Mouse (Mus musculus) kidney, postnatal 0 days (tissue): ENCODE data around the gene Bad. TPM values are rescaled to one million over a fixed set of nuclear protein-coding genes. Genes with fewer than 3 reads are reported as not detected.

Experiments
- ATAC-seq: fragments of 200-750 bp; cut with Nextera tagmentation; replicated peaks from 2 replicates; pipeline ENCODE4 v1.8.0; 2017; ENCODE audit warnings: low read depth, moderate number of reproducible peaks, moderate TSS enrichment, moderate library complexity; ENCODE audit not compliant: low FRiP score
- DNase-seq: peaks from one replicate; pipeline ENCODE4 v3.0.0-alpha.2; 2016; ENCODE audit warnings: low spot score
- H3K27ac ChIP-seq: fragments of 300-500 bp; sonication (generic); 2 replicates; pipeline ENCODE4 v1.5.1; 2014; ENCODE audit warnings: mild to moderate bottlenecking
- H3K27me3 ChIP-seq: fragments of 300-500 bp; sonication (generic); 2 replicates; pipeline ENCODE4 v1.6.1; 2014; ENCODE audit warnings: low read length, mixed read lengths; ENCODE audit not compliant: insufficient read depth
- H3K36me3 ChIP-seq: fragments of 300-500 bp; sonication (generic); 2 replicates; pipeline ENCODE4 v1.6.1; 2014; ENCODE audit warnings: low read length, mixed read lengths; ENCODE audit not compliant: insufficient read depth
- H3K4me1 ChIP-seq: fragments of 300-500 bp; sonication (generic); replicated peaks from 2 replicates; pipeline ENCODE4 v1.6.1; 2014; ENCODE audit warnings: antibody characterized with exemption, low read length, mixed read lengths; ENCODE audit not compliant: insufficient read depth
- H3K4me2 ChIP-seq: fragments of 300-500 bp; sonication (generic); 2 replicates; pipeline ENCODE4 v1.6.1; 2014; ENCODE audit warnings: mild to moderate bottlenecking, low read length, moderate library complexity, mixed read lengths
- H3K4me3 ChIP-seq: fragments of 300-500 bp; sonication (generic); replicated peaks from 2 replicates; pipeline ENCODE4 v1.5.1; 2014; ENCODE audit warnings: low read depth, low read length
- H3K9ac ChIP-seq: fragments of 300-500 bp; sonication (generic); 2 replicates; pipeline ENCODE4 v1.6.1; 2014; ENCODE audit warnings: low read depth, low read length
- H3K9me3 ChIP-seq: fragments of 300-500 bp; sonication (generic); replicated peaks from 2 replicates; pipeline ENCODE4 v1.6.1; 2016; ENCODE audit warnings: low read length, inconsistent platforms, mixed read lengths
- CTCF ChIP-seq: IDR thresholded peaks from 2 replicates; pipeline ENCODE4 v1.5.1; 2016; ENCODE audit warnings: antibody characterized with exemption, low read depth, mild to moderate bottlenecking, moderate library complexity
- WGBS: fragments of 180-500 bp; shearing (Covaris S2); extraction: QIAGEN DNeasy Blood & Tissue Kit; methylation state at CpG from one replicate; pipeline ENCODE4 v1.1.7; 2014; 5-methylcytosine and 5-hydroxymethylcytosine counted together
- polyA plus RNA-seq: library from polyadenylated mRNA; unstranded; fragments of >200 nt; fragmentation: Nextera tagmentation; extraction: Ambion mirVana; gene quantifications from 2 replicates; pipeline ENCODE4 v1.2.1, GENCODE M21; 2015

Bad gene
- polyA plus RNA-seq, 1 experiment from 2014 or later = 75.8 TPM

DNA sequence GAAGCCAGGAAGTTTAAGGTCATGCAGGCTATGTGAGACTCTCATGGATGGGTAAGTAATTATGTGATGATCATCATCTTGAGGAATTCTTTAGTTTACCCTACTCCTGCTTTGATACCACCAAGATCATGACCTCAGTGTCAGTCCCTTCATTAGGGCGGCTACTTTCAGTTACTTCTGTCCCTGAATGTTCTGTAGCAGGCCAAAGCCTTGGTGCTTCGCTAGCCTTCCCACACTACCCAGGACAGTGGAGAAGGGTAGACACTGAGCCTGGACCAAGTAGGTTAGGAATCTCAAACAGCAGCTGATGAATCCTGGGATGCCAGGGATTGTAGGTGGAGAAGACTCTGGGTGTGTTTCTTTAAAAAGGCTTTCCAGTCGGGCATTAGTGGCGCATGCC, 39.8 kb downstream of the Bad start:
- no peak overlapping the region for H3K4me3 ChIP-seq
- peaks cover 20% of the 10 kb centered on the region for H3K4me1 ChIP-seq

GRCm38 (mm10) chr19:6983621-6984020, 42.0 kb downstream of the Bad start:
- no peak for TF ChIP-seq CTCF
- Histone ChIP-seq H3K9ac (no peak overlapping the region), H3K27me3 (no peaks in the 10 kb centered on the region), H3K4me2 (no peak overlapping the region), H3K36me3 (peaks cover 18% of the 10 kb centered on the region; the same call in 1 of the 2 replicates), H3K9me3 (no peaks in the 10 kb centered on the region), H3K4me3 (no peak overlapping the region), H3K4me1 (peaks cover 18% of the 10 kb centered on the region), H3K27ac (no peak overlapping the region)
- ATAC-seq (no peak), DNase-seq (no peak)
- WGBS = 93% methylated on average over 5 of the region's 5 CpGs

More for the DNA sequence above, 39.8 kb downstream of the Bad start:
- no peaks in the 10 kb centered on the region for H3K27me3 ChIP-seq
- DNase-seq (no peak), ATAC-seq (no peak)
- H3K9me3 ChIP-seq = no peaks in the 10 kb centered on the region
- TF ChIP-seq CTCF = no peak
- no peak overlapping the region for H3K27ac ChIP-seq
- no peak overlapping the region for H3K9ac ChIP-seq
- WGBS = 92% methylated on average over 4 of the region's 4 CpGs
- H3K4me2 ChIP-seq = peak overlapping the region; percentile 67; the same call in 1 of the 2 replicates
- peaks cover 32% of the 10 kb centered on the region; the same call in 1 of the 2 replicates for H3K36me3 ChIP-seq

GRCm38 (mm10) chr19:6985300-6985699, 43.6 kb downstream of the Bad start:
- WGBS = 90% methylated on average over 19 of the region's 19 CpGs
- no peak for DNase-seq

DNA sequence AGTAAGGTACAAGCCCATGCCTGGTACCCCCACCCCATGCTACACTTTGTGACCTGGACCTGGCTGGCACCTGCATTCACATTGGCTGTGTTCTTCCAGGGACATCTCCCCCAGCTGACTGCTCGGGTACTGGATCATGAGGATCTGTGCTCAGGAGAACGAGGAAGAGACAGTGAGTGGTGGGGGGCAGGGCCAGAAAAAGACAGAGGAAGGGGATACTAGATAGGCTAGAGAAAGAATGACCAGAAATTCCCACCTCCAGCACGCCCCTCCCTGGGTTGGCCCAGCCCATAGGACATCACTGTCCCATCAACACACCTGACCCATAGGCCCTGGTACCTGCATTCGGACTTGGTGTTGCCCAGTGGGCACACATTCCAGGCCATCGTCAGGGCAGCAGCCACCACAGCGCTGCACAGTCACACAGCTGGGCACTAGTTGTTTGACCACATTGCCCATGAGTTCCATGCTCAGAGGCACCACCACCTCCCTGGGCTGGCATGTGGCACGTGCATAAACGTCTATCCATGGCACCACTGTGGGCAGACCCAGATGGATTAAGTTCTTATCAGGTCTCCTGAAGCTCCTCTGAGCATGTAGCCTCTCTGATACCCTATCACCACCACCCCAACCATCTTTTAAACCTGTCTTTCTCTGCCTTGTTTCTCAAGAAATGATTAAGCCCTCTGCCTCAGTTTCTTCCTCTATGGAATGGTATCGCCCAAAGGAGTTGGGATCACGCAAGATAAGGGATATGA, 44.5 kb downstream of the Bad start:
- Histone ChIP-seq H3K4me2 (peak overlapping the region; percentile 87), H3K27me3 (no peaks in the 10 kb centered on the region), H3K4me1 (peaks cover 12% of the 10 kb centered on the region), H3K9ac (peak overlapping the region; percentile 86; the same call in 1 of the 2 replicates), H3K9me3 (no peaks in the 10 kb centered on the region), H3K36me3 (peaks cover 18% of the 10 kb centered on the region; the same call in 1 of the 2 replicates), H3K27ac (no peak overlapping the region), H3K4me3 (peak overlapping the region; percentile 82; the same call in 1 of the 2 replicates)
- DNase-seq (no peak), ATAC-seq (no peak)
- TF ChIP-seq CTCF = no peak
- WGBS = 81% methylated on average over 10 of the region's 10 CpGs

More at GRCm38 (mm10) chr19:6985300-6985699, 43.6 kb downstream of the Bad start:
- Histone ChIP-seq H3K27me3 (no peaks in the 10 kb centered on the region), H3K36me3 (peaks cover 18% of the 10 kb centered on the region; the same call in 1 of the 2 replicates), H3K9me3 (no peaks in the 10 kb centered on the region), H3K4me2 (no peak overlapping the region), H3K4me3 (no peak overlapping the region), H3K9ac (no peak overlapping the region), H3K4me1 (peaks cover 12% of the 10 kb centered on the region), H3K27ac (no peak overlapping the region)
- no peak for ATAC-seq
- TF ChIP-seq CTCF = no peak

GRCm38 (mm10) chr19:6987061-6987903, 45.6 kb downstream of the Bad start, which contains the start of gene Vegfb:
Gene Vegfb, minus strand, starts transcription at chr19:6987651.
- H3K4me1 ChIP-seq = peaks cover 17% of the 10 kb centered on the region
- DNase-seq = peak; percentile 46
- 1% methylated on average over 69 of the region's 85 CpGs for WGBS
- H3K36me3 ChIP-seq = peaks cover 16% of the 10 kb centered on the region; the same call in 1 of the 2 replicates
- peak within 1 kb of the TSS; percentile 85 for H3K27ac ChIP-seq
- peak within 1 kb of the TSS; percentile 82 for H3K4me3 ChIP-seq
- H3K9me3 ChIP-seq = no peaks in the 10 kb centered on the region
- TF ChIP-seq CTCF = no peak
- peak within 1 kb of the TSS; percentile 86 for H3K9ac ChIP-seq
- H3K4me2 ChIP-seq = peak within 1 kb of the TSS; percentile 87
- peak; percentile 33 for ATAC-seq
- H3K27me3 ChIP-seq = no peaks in the 10 kb centered on the region

- peaks cover 20% of the 10 kb centered on the region for H3K4me1 ChIP-seq
- TF ChIP-seq CTCF = no peak
- H3K4me3 ChIP-seq = peak overlapping the region; percentile 82
- H3K4me2 ChIP-seq = peak overlapping the region; percentile 87
- WGBS = 2% methylated on average over 8 of the region's 8 CpGs
- no peaks in the 10 kb centered on the region for H3K9me3 ChIP-seq
- peak overlapping the region; percentile 85 for H3K27ac ChIP-seq
- no peaks in the 10 kb centered on the region for H3K27me3 ChIP-seq
- peak overlapping the region; percentile 86 for H3K9ac ChIP-seq
- H3K36me3 ChIP-seq = peaks cover 10% of the 10 kb centered on the region; the same call in 1 of the 2 replicates
- ATAC-seq (no peak), DNase-seq (no peak)
These were observed 46.2 kb downstream of the Bad start for GRCm38 (mm10) chr19:6987904-6988285.
